Mouse (Mus musculus) ES-E14 (cell line): Measurements from ENCODE around the gene H2al1c. TPM values are rescaled to one million over a fixed set of nuclear protein-coding genes. Genes with fewer than 3 reads are reported as not detected.

ENCODE experiments used
- DNase-seq: peaks from one replicate; pipeline ENCODE4 v3.0.0-alpha.2; 2013; ENCODE audit warnings: low read depth, low spot score
- H3K27ac ChIP-seq: 2 replicates; pipeline ENCODE4 v1.5.1; 2012; ENCODE audit warnings: low read depth, mild to moderate bottlenecking, low read length, moderate library complexity, mixed read lengths; ENCODE audit not compliant: poor library complexity, insufficient read depth, severe bottlenecking
- H3K36me3 ChIP-seq: 2 replicates; pipeline ENCODE4 v1.6.1; 2012; ENCODE audit warnings: mild to moderate bottlenecking, low read length, moderate library complexity, mixed read lengths; ENCODE audit not compliant: control insufficient read depth, poor library complexity, insufficient read depth, severe bottlenecking
- H3K4me1 ChIP-seq, 2 experiments: fragments of 150-350 bp in 1 of 2; sonication (generic) in 1 of 2; 2 replicates each; pipeline ENCODE4 v1.6.1; 2012; ENCODE audit warnings: low read length in 2 of 2, mild to moderate bottlenecking in 1 of 2, mixed read lengths in 1 of 2; ENCODE audit not compliant: control insufficient read depth in 2 of 2, insufficient read depth in 2 of 2, poor library complexity in 1 of 2
- H3K4me3 ChIP-seq, 2 experiments: fragments of 150-350 bp in 1 of 2; sonication (generic) in 1 of 2; 2 replicates each; pipeline ENCODE4 v1.5.1; 2012; ENCODE audit warnings: low read length in 2 of 2, low read depth in 1 of 2, mild to moderate bottlenecking in 1 of 2, mixed read lengths in 1 of 2; ENCODE audit not compliant: insufficient read depth in 1 of 2, poor library complexity in 1 of 2, severe bottlenecking in 1 of 2
- H3K9ac ChIP-seq: 2 replicates; pipeline ENCODE4 v1.6.1; 2012; ENCODE audit warnings: low read depth, mild to moderate bottlenecking, low read length, mixed read lengths; ENCODE audit not compliant: poor library complexity, insufficient read depth, severe bottlenecking
- H3K9me3 ChIP-seq: fragments of 150-350 bp; sonication (generic); 2 replicates; pipeline ENCODE4 v1.6.1; 2012; ENCODE audit warnings: low read depth, mild to moderate bottlenecking, low read length; ENCODE audit not compliant: control insufficient read depth, insufficient read depth
- CHD2 ChIP-seq: IDR thresholded peaks from 2 replicates; pipeline ENCODE4 v1.6.1; 2014; ENCODE audit warnings: mild to moderate bottlenecking, low read depth, low read length, inconsistent platforms
- HCFC1 ChIP-seq: IDR thresholded peaks from 2 replicates; pipeline ENCODE4 v1.6.1; 2012; ENCODE audit warnings: low read length, inconsistent platforms, borderline replicate concordance; ENCODE audit not compliant: insufficient read depth
- MAFK ChIP-seq: IDR thresholded peaks from 2 replicates; pipeline ENCODE4 v1.6.1; 2014; ENCODE audit warnings: mild to moderate bottlenecking, low read depth, low read length, inconsistent platforms; ENCODE audit not compliant: insufficient read depth
- ZC3H11A ChIP-seq: IDR thresholded peaks from 2 replicates; pipeline ENCODE4 v1.6.1; 2012; ENCODE audit warnings: low read depth, mild to moderate bottlenecking, inconsistent platforms, low read length, borderline replicate concordance
- ZNF384 ChIP-seq: IDR thresholded peaks from 2 replicates; pipeline ENCODE4 v1.6.1; 2012; ENCODE audit warnings: low read depth, low read length, inconsistent platforms
- in situ Hi-C, 2 experiments: fragments of 600-800 bp; cut with MboI; formaldehyde crosslinking; loops; one replicate each; pipeline ENCODE4 v1.15.1; 2025; ENCODE audit warnings: low sequenced_read_pairs in 2 of 2, inconsistent platforms in 1 of 2; ENCODE audit not compliant: unreplicated experiment in 2 of 2
- total RNA-seq: library from RNA; depleted of rRNA; stranded (reverse); fragments of 300-350 nt; gene quantifications from 2 replicates; pipeline ENCODE4 v1.2.3, GENCODE M21; 2012; rRNA removed

H2al1c gene
- total RNA-seq, 1 experiment = not detected

- DNase-seq = no peak
- no peak overlapping the region for H3K9ac ChIP-seq
- H3K9me3 ChIP-seq = no peaks in the 10 kb centered on the region
- no peaks in the 10 kb centered on the region for H3K36me3 ChIP-seq
- in situ Hi-C loops = no loop called here
- H3K27ac ChIP-seq = no peak overlapping the region
- H3K4me3 ChIP-seq = no peak overlapping the region
- TF ChIP-seq ZC3H11A (no peak), ZNF384 (no peak), CHD2 (no peak), MAFK (no peak), HCFC1 (no peak)
- H3K4me1 ChIP-seq = no peaks in the 10 kb centered on the region
Observed at GRCm38 (mm10) chrX:11345762-11346161, 40.3 kb downstream of the H2al1c start.

- Histone ChIP-seq H3K27ac (no peak overlapping the region), H3K9ac (no peak overlapping the region), H3K36me3 (no peaks in the 10 kb centered on the region), H3K4me3 (no peak overlapping the region), H3K4me1 (no peaks in the 10 kb centered on the region), H3K9me3 (no peaks in the 10 kb centered on the region)
- TF ChIP-seq ZNF384 = no peak
- no peak for TF ChIP-seq ZC3H11A
- TF ChIP-seq CHD2 = no peak
- no peak for TF ChIP-seq MAFK
- TF ChIP-seq HCFC1 = no peak
- in situ Hi-C loops = no loop called here
- DNase-seq = no peak
Observed at GRCm38 (mm10) chrX:11346756-11347155, 41.3 kb downstream of the H2al1c start.

Other genes starting within 250 kb of the H2al1c start
- gene H2al1a, start 6.4 kb upstream of the H2al1c start, total RNA-seq = not detected in 2 replicates
- not detected in 2 replicates for gene H2al1b, start 3.2 kb upstream of the H2al1c start, total RNA-seq
- gene H2al1d, start 3.2 kb downstream of the H2al1c start, total RNA-seq = not detected in 2 replicates
- not detected in 2 replicates for gene H2al1e, start 6.3 kb downstream of the H2al1c start, total RNA-seq
- gene H2al1f, start 9.5 kb downstream of the H2al1c start, total RNA-seq = not detected in 2 replicates
- not detected in 2 replicates for gene H2al1g, start 12.6 kb downstream of the H2al1c start, total RNA-seq
- gene H2al1h, start 15.8 kb downstream of the H2al1c start, total RNA-seq = not detected in 2 replicates
- gene H2al1i, start 19.0 kb downstream of the H2al1c start, total RNA-seq = not detected in 2 replicates
- gene H2al1j, start 22.2 kb downstream of the H2al1c start, total RNA-seq = not detected in 2 replicates